Mouse (Mus musculus) erythroblast, embryonic 14.5 days (primary cell): ENCODE measurements around the gene Olfr1393. TPM values are rescaled to one million over a fixed set of nuclear protein-coding genes. Genes with fewer than 3 reads are reported as not detected.

Experiments
- H3K27me3 ChIP-seq: 2 replicates; pipeline ENCODE4 v1.6.1; 2012; ENCODE audit warnings: inconsistent platforms; ENCODE audit not compliant: control insufficient read depth
- H3K36me3 ChIP-seq: 2 replicates; pipeline ENCODE4 v1.6.1; 2012; ENCODE audit warnings: mild to moderate bottlenecking, inconsistent platforms; ENCODE audit not compliant: control insufficient read depth
- H3K4me1 ChIP-seq: 2 replicates; pipeline ENCODE4 v1.6.1; 2012; ENCODE audit warnings: inconsistent platforms; ENCODE audit not compliant: control insufficient read depth
- H3K4me3 ChIP-seq: replicated peaks from 2 replicates; pipeline ENCODE3; 2012; ENCODE audit warnings: moderate library complexity, mild to moderate bottlenecking, inconsistent platforms
- H3K9me3 ChIP-seq: 2 replicates; pipeline ENCODE4 v1.6.1; 2012; ENCODE audit warnings: low read length, inconsistent platforms, mixed read lengths; ENCODE audit not compliant: control insufficient read depth
- GATA1 ChIP-seq: IDR thresholded peaks from 2 replicates; pipeline ENCODE4 v1.6.1; 2012; ENCODE audit warnings: low read length, inconsistent platforms, mixed read lengths
- TAL1 ChIP-seq: IDR thresholded peaks from 3 replicates; pipeline ENCODE4 v1.6.1; 2012; ENCODE audit warnings: low read length, inconsistent platforms, mixed read lengths
- polyA plus RNA-seq: library from polyadenylated mRNA; stranded (reverse); fragments of >175 nt; gene quantifications from 2 replicates; pipeline ENCODE4 v1.2.3, GENCODE M21; 2012

Gene Olfr1393
- polyA plus RNA-seq, 1 experiment, result not detected

GRCm38 (mm10) chr11:49261313-49261855, 16.7 kb upstream of the Olfr1393 start:
- TF ChIP-seq GATA1 (no peak), TAL1 (no peak)
- Histone ChIP-seq H3K9me3 (no peaks in the 10 kb centered on the region), H3K4me1 (no peaks in the 10 kb centered on the region; the same call in 1 of the 2 replicates), H3K4me3 (no peak overlapping the region), H3K27me3 (no peaks in the 10 kb centered on the region), H3K36me3 (peaks cover 84% of the 10 kb centered on the region)

- Histone ChIP-seq H3K36me3 (peaks cover 75% of the 10 kb centered on the region), H3K4me1 (no peaks in the 10 kb centered on the region; the same call in 1 of the 2 replicates), H3K4me3 (no peak overlapping the region), H3K9me3 (no peaks in the 10 kb centered on the region), H3K27me3 (no peaks in the 10 kb centered on the region)
- TF ChIP-seq TAL1 (no peak), GATA1 (no peak)
Observed at GRCm38 (mm10) chr11:49262286-49262685, 15.8 kb upstream of the Olfr1393 start.

GRCm38 (mm10) chr11:49263149-49263548, 15.0 kb upstream of the Olfr1393 start:
- no peak for TF ChIP-seq GATA1
- no peak for TF ChIP-seq TAL1
- Histone ChIP-seq H3K36me3 (peaks cover 70% of the 10 kb centered on the region), H3K4me1 (no peaks in the 10 kb centered on the region; the same call in 1 of the 2 replicates), H3K9me3 (no peaks in the 10 kb centered on the region), H3K27me3 (no peaks in the 10 kb centered on the region), H3K4me3 (no peak overlapping the region)

GRCm38 (mm10) chr11:49264081-49264480, 14.0 kb upstream of the Olfr1393 start:
- Histone ChIP-seq H3K9me3 (no peaks in the 10 kb centered on the region), H3K36me3 (peaks cover 63% of the 10 kb centered on the region), H3K27me3 (no peaks in the 10 kb centered on the region), H3K4me3 (no peak overlapping the region), H3K4me1 (no peaks in the 10 kb centered on the region; the same call in 1 of the 2 replicates)
- TF ChIP-seq TAL1 (no peak), GATA1 (no peak)

GRCm38 (mm10) chr11:49264622-49265021, 13.5 kb upstream of the Olfr1393 start:
- H3K27me3 ChIP-seq, result no peaks in the 10 kb centered on the region
- no peaks in the 10 kb centered on the region; the same call in 1 of the 2 replicates for H3K4me1 ChIP-seq
- peaks cover 58% of the 10 kb centered on the region for H3K36me3 ChIP-seq
- TF ChIP-seq TAL1, result no peak
- TF ChIP-seq GATA1, result no peak
- no peaks in the 10 kb centered on the region for H3K9me3 ChIP-seq
- H3K4me3 ChIP-seq, result no peak overlapping the region

GRCm38 (mm10) chr11:49265101-49265500, 13.0 kb upstream of the Olfr1393 start:
- TF ChIP-seq GATA1 (no peak), TAL1 (no peak)
- Histone ChIP-seq H3K27me3 (no peaks in the 10 kb centered on the region), H3K36me3 (peaks cover 54% of the 10 kb centered on the region), H3K4me1 (no peaks in the 10 kb centered on the region; the same call in 1 of the 2 replicates), H3K9me3 (no peaks in the 10 kb centered on the region), H3K4me3 (no peak overlapping the region)

GRCm38 (mm10) chr11:49266671-49267070, 11.4 kb upstream of the Olfr1393 start:
- Histone ChIP-seq H3K4me3 (no peak overlapping the region), H3K36me3 (peaks cover 38% of the 10 kb centered on the region), H3K4me1 (no peaks in the 10 kb centered on the region), H3K27me3 (no peaks in the 10 kb centered on the region), H3K9me3 (no peaks in the 10 kb centered on the region)
- TF ChIP-seq TAL1 (no peak), GATA1 (no peak)

GRCm38 (mm10) chr11:49267316-49267715, 10.8 kb upstream of the Olfr1393 start:
- Histone ChIP-seq H3K4me3 (no peak overlapping the region), H3K4me1 (no peaks in the 10 kb centered on the region), H3K9me3 (no peaks in the 10 kb centered on the region), H3K27me3 (no peaks in the 10 kb centered on the region), H3K36me3 (peaks cover 31% of the 10 kb centered on the region)
- TF ChIP-seq TAL1 (no peak), GATA1 (no peak)

- Histone ChIP-seq H3K4me3 (no peak overlapping the region), H3K4me1 (no peaks in the 10 kb centered on the region), H3K27me3 (no peaks in the 10 kb centered on the region), H3K36me3 (peaks cover 24% of the 10 kb centered on the region), H3K9me3 (no peaks in the 10 kb centered on the region)
- TF ChIP-seq GATA1 (no peak), TAL1 (no peak)
Observed at GRCm38 (mm10) chr11:49267970-49268579, 10.0 kb upstream of the Olfr1393 start.

- Histone ChIP-seq H3K4me3 (no peak overlapping the region), H3K9me3 (no peaks in the 10 kb centered on the region), H3K4me1 (no peaks in the 10 kb centered on the region), H3K27me3 (no peaks in the 10 kb centered on the region), H3K36me3 (peaks cover 8% of the 10 kb centered on the region)
- TF ChIP-seq TAL1, result no peak
- TF ChIP-seq GATA1, result no peak
Observed at GRCm38 (mm10) chr11:49269761-49270160, 8.3 kb upstream of the Olfr1393 start.
